Mouse (Mus musculus) left cerebral cortex, postnatal 25 days (tissue): Measurements from ENCODE around the gene Vsig2. TPM values are rescaled to one million over a fixed set of nuclear protein-coding genes. Genes with fewer than 3 reads are reported as not detected.

Source experiments
- DNase-seq, 2 experiments: peaks; one replicate each; pipeline ENCODE4 v3.0.0; 2022; ENCODE audit warnings: low spot score in 2 of 2, mixed read lengths in 1 of 2
- intact Hi-C: fragments of 180-260 bp; cut with DNase I; formaldehyde crosslinking; loops from one replicate; pipeline ENCODE4 v1.15.1; 2025
- total RNA-seq, 2 experiments: library from RNA; stranded (reverse); gene quantifications; 2 replicates each; pipeline ENCODE4 v1.2.3; 2021

Gene Vsig2
- total RNA-seq, 2 experiments from 2014 or later: 3.5 to 4.4 TPM

- intact Hi-C loops: no loop called here
- DNase-seq: no peak
Observed at GRCm38 (mm10) chr9:37530888-37531705, 8.0 kb upstream of the Vsig2 start.

- no peak for DNase-seq
- intact Hi-C loops: no loop called here
Observed at GRCm38 (mm10) chr9:37536851-37537250, 2.2 kb upstream of the Vsig2 start.

- intact Hi-C loops: no loop called here
- no peak for DNase-seq
Observed at GRCm38 (mm10) chr9:37537658-37538250, 1.3 kb upstream of the Vsig2 start.

GRCm38 (mm10) chr9:37540226-37540625, 1.2 kb downstream of the Vsig2 start:
- peak in 1 of 2 experiments; percentile 45 for DNase-seq
- intact Hi-C loops: no loop called here

GRCm38 (mm10) chr9:37540701-37541575, 1.9 kb downstream of the Vsig2 start:
- peak; percentile 32 to 62 for DNase-seq
- intact Hi-C loops: no loop called here

- intact Hi-C loops: no loop called here
- DNase-seq: peak in 1 of 2 experiments; percentile 31
Observed at GRCm38 (mm10) chr9:37541851-37542642, 3.0 kb downstream of the Vsig2 start.

GRCm38 (mm10) chr9:37543869-37544440, 4.9 kb downstream of the Vsig2 start:
- DNase-seq: no peak
- intact Hi-C loops: loop anchor here (2.0 kb wide), 3 partner anchors 71 to 113 kb away; no protein-coding TSS in a partner anchor

GRCm38 (mm10) chr9:37544447-37545165, 5.6 kb downstream of the Vsig2 start:
- DNase-seq: peak; percentile 73 to 86

GRCm38 (mm10) chr9:37545166-37545610, 6.1 kb downstream of the Vsig2 start:
- peak; percentile 17 to 34 for DNase-seq

More at GRCm38 (mm10) chr9:37544447-37545165, 5.6 kb downstream of the Vsig2 start:
- intact Hi-C loops: loop anchor here (2.0 to 5.0 kb wide), 4 partner anchors 70 to 388 kb away; no protein-coding TSS in a partner anchor

GRCm38 (mm10) chr9:37545847-37546452, 6.9 kb downstream of the Vsig2 start:
- intact Hi-C loops: loop anchor here (2.0 to 5.0 kb wide), 4 partner anchors 69 to 386 kb away; no protein-coding TSS in a partner anchor
- peak in 1 of 2 experiments; percentile 15 for DNase-seq

More at GRCm38 (mm10) chr9:37545166-37545610, 6.1 kb downstream of the Vsig2 start:
- intact Hi-C loops: loop anchor here (2.0 to 5.0 kb wide), 4 partner anchors 70 to 387 kb away; no protein-coding TSS in a partner anchor

- peak in 1 of 2 experiments; percentile 43 for DNase-seq
- intact Hi-C loops: loop anchor here (5.0 kb wide), 1 partner anchor 385 kb away; no protein-coding TSS in a partner anchor
Observed at GRCm38 (mm10) chr9:37546889-37547288, 7.8 kb downstream of the Vsig2 start.

- intact Hi-C loops: loop anchor here (5.0 kb wide), 1 partner anchor 127 kb away; no protein-coding TSS in a partner anchor
- DNase-seq: peak; percentile 12 to 31
Observed at GRCm38 (mm10) chr9:37550435-37550834, 11.4 kb downstream of the Vsig2 start.

- peak; percentile 36 to 54 for DNase-seq
- intact Hi-C loops: loop anchor here (1.0 to 5.0 kb wide), 3 partner anchors 16 to 125 kb away; partner anchors contain the start of gene Spa17
Observed at GRCm38 (mm10) chr9:37551751-37552531, 12.9 kb downstream of the Vsig2 start.

GRCm38 (mm10) chr9:37552536-37553293, 13.7 kb downstream of the Vsig2 start, which contains the start of gene Nrgn:
Gene Nrgn, minus strand, starts transcription at chr9:37552904.
- DNase-seq: peak; percentile 88 to 97
- intact Hi-C loops: loop anchor here (1.0 to 5.0 kb wide), 3 partner anchors 16 to 125 kb away; partner anchors contain the start of gene Spa17

- intact Hi-C loops: loop anchor here (5.0 kb wide), 1 partner anchor 123 kb away; no protein-coding TSS in a partner anchor
- DNase-seq: peak in 1 of 2 experiments; percentile 6
Observed at GRCm38 (mm10) chr9:37554279-37554678, 15.2 kb downstream of the Vsig2 start.
